Mouse (Mus musculus): ENCODE measurements around the gene Traf3ip2.

GRCm38 (mm10) chr10:39571011-39571410 lies 41.7 kb upstream of the Traf3ip2 start:
- TF ChIP-seq CTCF (IDR thresholded peaks at IDR 0.05; ENCODE audit: low read depth, low read length) = no peak
- no peak for TF ChIP-seq POLR2A (IDR thresholded peaks at IDR 0.05; ENCODE audit: borderline replicate concordance, low read depth, low read length)

Data from bone marrow macrophage, adult 2 months (primary cell).